Mouse (Mus musculus): ENCODE data around the gene Rab3gap2. TPM values are rescaled to one million over a fixed set of nuclear protein-coding genes. Genes with fewer than 3 reads are reported as not detected.
A peak's percentile ranks its signal among the peaks of the same experiment; 100 is the strongest.

Gene Rab3gap2
- polyA plus RNA-seq, 1 experiment from 2014 or later = 20.1 TPM

DNA sequence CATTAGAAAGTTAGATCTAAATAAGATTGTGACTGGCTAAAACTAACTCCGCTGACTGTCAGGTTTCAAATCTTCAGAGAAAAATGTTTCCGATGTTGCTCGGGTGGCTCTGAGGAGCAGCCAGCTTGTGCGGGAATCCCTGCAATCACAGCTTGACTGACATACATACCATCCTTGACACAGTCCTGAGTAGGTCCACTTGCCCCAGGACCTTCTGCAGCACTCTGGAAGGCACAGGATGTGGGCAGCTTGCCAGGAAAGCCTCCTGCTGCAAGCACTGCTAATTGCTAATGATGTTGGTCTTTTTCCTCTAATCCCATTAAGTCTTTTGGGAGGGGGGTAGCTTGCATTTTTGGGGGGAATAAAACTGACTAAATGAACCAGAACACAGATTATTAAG, 81.3 kb downstream of the Rab3gap2 start:
- Histone ChIP-seq H3K9me3 (no peaks in the 10 kb centered on the region), H3K36me3 (peaks cover 18% of the 10 kb centered on the region), H3K4me2 (no peak overlapping the region), H3K4me3 (replicated peaks) (no peak overlapping the region), H3K4me1 (no peaks in the 10 kb centered on the region), H3K27me3 (replicated peaks) (no peaks in the 10 kb centered on the region), H3K9ac (no peak overlapping the region), H3K27ac (no peak overlapping the region)
- ATAC-seq (ENCODE audit: insufficient read depth, low FRiP score, low read depth) = no peak
- WGBS = 77% methylated on average over 4 of the region's 4 CpGs

DNA sequence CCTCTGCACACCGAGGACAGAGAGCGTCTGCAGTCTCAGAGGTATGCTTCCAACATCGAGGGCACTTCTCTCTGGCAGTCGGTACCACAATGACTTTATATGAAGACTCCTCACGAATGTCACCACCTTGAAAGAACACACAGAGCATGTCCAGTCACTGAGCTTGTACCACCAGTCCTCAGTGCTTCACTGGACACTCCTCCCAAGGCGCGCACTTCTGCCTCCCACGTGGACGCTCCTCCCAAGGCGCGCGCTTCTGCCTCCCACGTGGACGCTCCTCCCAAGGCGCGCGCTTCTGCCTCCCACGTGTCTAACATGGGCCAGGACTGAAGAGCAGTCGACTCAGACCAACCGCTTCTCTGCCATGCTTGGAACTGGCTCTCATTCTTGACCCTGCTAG, 83.1 kb downstream of the Rab3gap2 start:
- Histone ChIP-seq H3K27ac (no peak overlapping the region), H3K9me3 (no peaks in the 10 kb centered on the region), H3K9ac (no peak overlapping the region), H3K4me2 (no peak overlapping the region), H3K27me3 (replicated peaks) (no peaks in the 10 kb centered on the region), H3K4me1 (no peaks in the 10 kb centered on the region), H3K36me3 (peaks cover 24% of the 10 kb centered on the region), H3K4me3 (replicated peaks) (no peak overlapping the region)
- WGBS = 89% methylated on average over 20 of the region's 20 CpGs
- ATAC-seq (ENCODE audit: insufficient read depth, low FRiP score, low read depth) = no peak

DNA sequence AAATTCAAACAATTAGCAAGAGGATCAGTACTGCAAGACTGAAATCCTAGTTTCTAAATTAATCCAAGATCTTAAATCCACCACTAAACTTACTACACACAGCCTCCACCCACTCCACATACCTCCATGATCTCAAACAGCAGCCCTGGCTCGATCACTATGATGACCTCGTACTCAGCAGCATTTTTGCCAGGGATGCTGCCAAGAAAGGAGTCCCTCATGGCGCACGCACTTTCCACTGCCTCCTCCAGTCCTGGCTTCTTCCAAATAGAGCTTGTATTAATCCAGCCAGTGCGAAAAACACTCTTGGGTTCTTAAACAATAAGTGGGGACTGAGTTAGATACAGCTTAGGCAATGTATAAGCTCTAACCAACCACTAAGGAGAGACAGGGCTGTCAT, 85.3 kb downstream of the Rab3gap2 start:
- no peaks in the 10 kb centered on the region for H3K4me1 ChIP-seq
- H3K36me3 ChIP-seq = peaks cover 37% of the 10 kb centered on the region
- 76% methylated on average over 5 of the region's 5 CpGs for WGBS
- H3K27ac ChIP-seq = no peak overlapping the region
- no peaks in the 10 kb centered on the region for H3K27me3 ChIP-seq (replicated peaks)
- no peaks in the 10 kb centered on the region for H3K9me3 ChIP-seq
- no peak overlapping the region for H3K9ac ChIP-seq
- no peak overlapping the region for H3K4me3 ChIP-seq (replicated peaks)
- no peak overlapping the region for H3K4me2 ChIP-seq
- ATAC-seq (ENCODE audit: insufficient read depth, low FRiP score, low read depth) = no peak

DNA sequence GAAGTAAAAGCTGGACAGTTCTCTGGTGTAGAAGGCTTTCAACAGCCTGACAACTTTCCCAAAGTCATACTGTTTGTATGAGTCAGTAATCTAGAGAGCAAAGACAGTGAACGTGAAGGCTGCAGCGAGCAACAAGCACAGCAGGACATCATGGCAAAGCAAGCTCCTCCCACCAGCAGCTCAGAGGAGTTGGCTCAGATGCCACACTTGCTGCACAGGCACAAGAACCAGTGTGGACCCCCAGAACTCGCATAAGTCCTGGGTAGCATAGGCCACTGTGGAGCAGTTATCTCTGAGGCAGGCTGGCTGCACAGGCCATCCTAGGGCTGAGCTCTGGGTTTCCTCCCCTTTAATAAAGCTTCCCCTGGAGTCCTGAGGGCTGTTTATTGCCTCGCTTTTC, 87.4 kb downstream of the Rab3gap2 start:
- Histone ChIP-seq H3K4me3 (replicated peaks) (no peak overlapping the region), H3K27ac (no peak overlapping the region), H3K4me1 (no peaks in the 10 kb centered on the region), H3K9me3 (no peaks in the 10 kb centered on the region), H3K4me2 (no peak overlapping the region), H3K27me3 (replicated peaks) (no peaks in the 10 kb centered on the region), H3K36me3 (peaks cover 50% of the 10 kb centered on the region), H3K9ac (no peak overlapping the region)
- no peak for ATAC-seq (ENCODE audit: insufficient read depth, low FRiP score, low read depth)
- WGBS = 88% methylated on average over 4 of the region's 4 CpGs

DNA sequence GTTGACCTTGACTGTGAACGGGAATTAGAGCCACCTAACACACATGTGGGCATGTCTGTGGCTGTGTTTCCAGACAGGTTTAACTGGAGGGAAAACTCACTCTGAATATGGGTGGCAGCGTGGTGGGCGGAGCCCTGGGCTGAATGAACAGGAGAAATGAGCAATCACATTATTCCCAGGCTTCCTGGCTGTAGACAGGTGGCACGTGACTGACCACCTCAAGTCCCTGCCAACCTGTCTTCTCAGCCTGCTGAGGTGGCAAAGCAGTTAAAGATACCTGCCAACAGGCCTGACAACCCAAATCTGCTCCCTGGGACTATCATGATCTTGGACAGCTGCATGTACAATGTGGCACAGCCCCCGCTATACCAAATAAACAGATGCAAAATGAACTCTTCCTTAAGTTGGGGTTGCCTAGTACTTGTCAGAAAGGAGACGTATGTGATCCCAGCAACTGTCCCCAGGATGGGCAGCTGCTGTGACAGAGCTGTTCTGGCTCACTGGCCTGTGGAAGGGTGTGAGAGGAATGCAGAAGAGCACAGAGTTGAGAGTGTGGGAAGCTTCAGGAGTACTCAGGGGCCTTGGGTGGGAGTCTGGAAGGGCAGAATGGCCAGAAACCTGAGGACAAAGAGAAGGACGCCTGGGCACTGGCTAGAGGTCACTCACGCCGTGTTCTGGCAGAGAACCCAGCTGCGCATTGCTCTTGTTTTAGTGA, 88.9 kb downstream of the Rab3gap2 start:
- Histone ChIP-seq H3K9ac (no peak overlapping the region), H3K4me3 (replicated peaks) (no peak overlapping the region), H3K27me3 (replicated peaks) (no peaks in the 10 kb centered on the region), H3K4me2 (no peak overlapping the region), H3K27ac (no peak overlapping the region), H3K9me3 (no peaks in the 10 kb centered on the region), H3K4me1 (no peaks in the 10 kb centered on the region), H3K36me3 (peaks cover 56% of the 10 kb centered on the region)
- no peak for ATAC-seq (ENCODE audit: insufficient read depth, low FRiP score, low read depth)
- 88% methylated on average over 10 of the region's 10 CpGs for WGBS

DNA sequence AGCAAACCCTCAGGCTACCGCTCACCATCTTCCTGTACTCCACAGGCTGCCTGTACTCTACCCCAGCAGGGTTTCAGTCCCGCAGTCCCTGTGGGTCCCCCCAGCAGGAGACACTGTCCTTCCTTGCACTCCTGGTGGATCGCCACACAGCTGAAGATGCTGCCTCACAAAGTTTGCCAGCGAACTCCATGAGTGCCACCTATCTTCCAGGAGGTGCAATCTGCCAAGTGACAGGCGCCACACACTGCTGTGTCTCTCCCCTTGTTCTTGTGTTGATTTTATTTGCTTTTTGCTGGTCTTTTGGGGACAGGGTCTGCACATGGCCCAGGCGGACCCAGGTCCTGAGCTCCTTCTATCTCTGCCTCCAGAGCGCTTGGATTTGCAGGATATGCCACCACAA, 92.9 kb downstream of the Rab3gap2 start:
- H3K27ac ChIP-seq = no peak overlapping the region
- WGBS = 86% methylated on average over 7 of the region's 7 CpGs
- H3K36me3 ChIP-seq = peaks cover 42% of the 10 kb centered on the region
- ATAC-seq (ENCODE audit: insufficient read depth, low FRiP score, low read depth) = no peak
- H3K9ac ChIP-seq = no peak overlapping the region
- no peak overlapping the region for H3K4me3 ChIP-seq (replicated peaks)
- H3K4me2 ChIP-seq = no peak overlapping the region
- no peaks in the 10 kb centered on the region for H3K4me1 ChIP-seq
- H3K9me3 ChIP-seq = no peaks in the 10 kb centered on the region
- no peaks in the 10 kb centered on the region for H3K27me3 ChIP-seq (replicated peaks)

DNA sequence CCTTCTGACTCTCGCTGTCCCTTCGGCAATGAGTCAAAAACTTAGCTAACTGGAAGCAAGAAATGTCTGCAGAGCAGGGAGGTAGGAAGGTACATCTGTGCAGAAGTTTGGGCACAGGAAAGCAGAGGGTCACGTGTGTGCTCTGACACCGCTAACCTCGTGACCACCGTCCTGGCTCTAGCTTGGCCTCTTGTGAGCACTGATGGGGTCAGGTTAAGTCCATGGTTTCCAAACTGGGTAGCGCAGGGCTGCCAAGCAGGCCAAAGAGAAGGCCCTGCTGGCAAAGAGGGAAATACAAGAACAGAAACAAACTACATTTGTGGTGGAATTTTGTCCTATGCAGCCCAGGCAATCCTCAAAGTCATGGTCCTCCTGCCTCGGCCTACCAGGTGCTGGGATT, 94.6 kb downstream of the Rab3gap2 start:
- Histone ChIP-seq H3K9me3 (no peaks in the 10 kb centered on the region), H3K4me1 (no peaks in the 10 kb centered on the region), H3K4me2 (no peak overlapping the region), H3K27ac (no peak overlapping the region), H3K27me3 (replicated peaks) (no peaks in the 10 kb centered on the region), H3K36me3 (peaks cover 42% of the 10 kb centered on the region), H3K9ac (no peak overlapping the region), H3K4me3 (replicated peaks) (no peak overlapping the region)
- no peak for ATAC-seq (ENCODE audit: insufficient read depth, low FRiP score, low read depth)
- WGBS = 94% methylated on average over 8 of the region's 8 CpGs

DNA sequence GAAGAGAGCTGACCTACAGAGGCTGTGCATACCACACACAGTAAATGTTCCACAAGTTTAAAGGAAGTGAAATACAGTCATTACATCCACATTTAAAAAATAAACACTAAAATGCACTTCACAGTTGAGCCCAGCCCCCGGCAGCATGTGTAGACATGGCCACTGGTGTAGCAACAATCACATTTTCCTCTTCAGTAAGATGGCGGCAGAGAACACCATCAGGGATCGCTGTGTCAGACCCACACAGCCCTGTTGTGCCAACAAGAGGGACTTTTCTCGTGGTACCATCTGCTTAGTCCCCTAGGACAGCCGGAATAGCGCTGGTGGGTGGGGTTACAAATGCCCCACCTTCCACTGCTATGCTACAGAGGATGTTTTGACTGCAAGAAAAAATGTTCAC, 98.9 kb downstream of the Rab3gap2 start:
- H3K27ac ChIP-seq = no peak overlapping the region
- no peak overlapping the region for H3K4me3 ChIP-seq (replicated peaks)
- H3K9ac ChIP-seq = no peak overlapping the region
- H3K27me3 ChIP-seq (replicated peaks) = no peaks in the 10 kb centered on the region
- WGBS = 94% methylated on average over 6 of the region's 6 CpGs
- no peaks in the 10 kb centered on the region for H3K4me1 ChIP-seq
- ATAC-seq (ENCODE audit: insufficient read depth, low FRiP score, low read depth) = no peak
- peaks cover 23% of the 10 kb centered on the region for H3K36me3 ChIP-seq
- H3K4me2 ChIP-seq = no peak overlapping the region
- no peaks in the 10 kb centered on the region for H3K9me3 ChIP-seq

DNA sequence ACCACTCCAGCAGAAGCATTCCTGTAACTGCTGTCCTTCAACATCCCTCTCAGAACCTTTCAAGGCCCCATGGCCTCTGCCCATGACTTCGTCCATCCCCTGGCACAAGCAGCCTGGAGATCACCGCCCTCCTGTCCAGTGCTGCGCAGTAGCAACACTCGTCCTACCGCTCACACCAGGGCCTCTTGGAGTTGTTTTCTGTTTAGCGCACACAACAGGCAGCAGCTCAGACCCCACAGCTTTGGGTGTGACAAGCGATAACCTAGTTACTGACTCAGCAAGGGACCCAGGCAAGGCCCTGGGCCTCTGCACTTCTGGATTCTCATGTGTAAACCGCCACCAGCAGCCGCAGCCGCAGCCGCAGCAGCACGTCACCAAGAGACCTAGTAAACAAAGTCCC, 102.9 kb downstream of the Rab3gap2 start:
- Histone ChIP-seq H3K4me2 (no peak overlapping the region), H3K36me3 (peaks cover 23% of the 10 kb centered on the region), H3K27me3 (replicated peaks) (no peaks in the 10 kb centered on the region), H3K4me3 (replicated peaks) (no peak overlapping the region), H3K9me3 (no peaks in the 10 kb centered on the region), H3K27ac (no peak overlapping the region), H3K4me1 (no peaks in the 10 kb centered on the region), H3K9ac (no peak overlapping the region)
- 95% methylated on average over 12 of the region's 12 CpGs for WGBS
- ATAC-seq (ENCODE audit: insufficient read depth, low FRiP score, low read depth) = no peak

DNA sequence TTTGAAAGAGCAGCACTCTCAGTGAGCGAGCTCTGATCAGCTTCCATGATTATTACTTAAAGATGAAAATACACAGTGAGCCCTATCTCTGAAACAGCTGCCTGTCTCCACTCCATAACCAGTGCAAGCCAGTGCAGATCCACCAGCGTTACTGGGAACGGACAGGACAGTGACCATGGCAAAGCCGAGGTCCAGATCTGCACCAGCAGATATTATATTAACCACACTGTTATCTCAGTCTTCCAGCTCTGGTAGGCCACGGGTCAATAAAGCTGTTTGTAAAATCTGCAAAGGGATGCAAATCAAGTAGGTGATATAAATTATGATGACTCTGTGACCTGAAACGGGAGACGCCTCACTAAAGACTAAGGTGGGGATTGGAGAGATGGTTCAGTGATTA, 103.7 kb downstream of the Rab3gap2 start:
- H3K27ac ChIP-seq = no peak overlapping the region
- H3K4me2 ChIP-seq = no peak overlapping the region
- 91% methylated on average over 7 of the region's 7 CpGs for WGBS
- H3K9ac ChIP-seq = no peak overlapping the region
- peaks cover 20% of the 10 kb centered on the region for H3K36me3 ChIP-seq
- no peak for ATAC-seq (ENCODE audit: insufficient read depth, low FRiP score, low read depth)
- H3K4me3 ChIP-seq (replicated peaks) = no peak overlapping the region
- no peaks in the 10 kb centered on the region for H3K4me1 ChIP-seq
- H3K27me3 ChIP-seq (replicated peaks) = no peaks in the 10 kb centered on the region
- H3K9me3 ChIP-seq = no peaks in the 10 kb centered on the region

DNA sequence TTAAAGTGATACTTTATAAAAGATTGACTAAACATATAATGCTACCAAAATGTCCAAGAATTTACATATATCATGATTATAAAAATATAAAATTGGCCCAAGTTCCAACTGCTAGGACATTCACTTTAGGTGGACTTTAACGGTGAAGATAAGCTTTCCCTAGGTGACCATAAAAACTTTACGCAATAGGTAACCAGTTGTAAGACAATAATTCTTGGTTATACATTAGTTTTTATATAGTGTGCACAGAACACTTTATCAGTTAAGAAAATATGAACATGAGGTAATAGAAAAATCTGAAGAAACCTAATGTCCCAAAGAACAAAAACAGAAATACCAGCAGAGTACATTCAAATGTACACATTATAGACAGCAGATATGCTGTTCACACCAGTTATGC, 104.4 kb downstream of the Rab3gap2 start:
- Histone ChIP-seq H3K27ac (no peak overlapping the region; the same call in 1 of the 2 replicates), H3K36me3 (peaks cover 17% of the 10 kb centered on the region), H3K4me3 (replicated peaks) (no peak overlapping the region), H3K4me1 (no peaks in the 10 kb centered on the region), H3K9me3 (no peaks in the 10 kb centered on the region), H3K4me2 (no peak overlapping the region), H3K9ac (no peak overlapping the region), H3K27me3 (replicated peaks) (no peaks in the 10 kb centered on the region)
- no peak for ATAC-seq (ENCODE audit: insufficient read depth, low FRiP score, low read depth)
- 85% methylated on average over 2 of the region's 2 CpGs for WGBS

DNA sequence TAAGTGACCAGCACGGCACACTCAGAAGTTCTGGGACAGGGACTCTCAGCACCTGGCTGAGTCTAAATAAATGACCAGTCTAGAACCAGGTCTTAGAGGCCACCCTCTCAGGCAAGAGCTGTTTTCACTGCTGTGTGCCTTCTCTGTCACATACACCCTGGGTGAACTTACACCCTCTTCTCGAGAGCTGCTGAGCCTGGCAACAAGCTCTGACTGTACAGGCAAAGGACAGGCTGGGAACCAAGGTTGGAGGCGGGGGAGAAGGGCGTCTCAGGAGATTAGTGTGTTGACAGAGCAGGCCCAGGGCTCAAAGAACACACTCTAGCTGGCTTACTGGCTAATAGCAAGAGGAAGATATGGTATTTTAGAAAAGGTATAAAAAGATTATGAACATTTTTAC, 105.0 kb downstream of the Rab3gap2 start:
- H3K9me3 ChIP-seq = no peaks in the 10 kb centered on the region
- ATAC-seq (ENCODE audit: insufficient read depth, low FRiP score, low read depth) = peak; percentile 83
- no peaks in the 10 kb centered on the region for H3K4me1 ChIP-seq
- WGBS = 61% methylated on average over 4 of the region's 4 CpGs
- H3K9ac ChIP-seq = no peak overlapping the region
- H3K4me2 ChIP-seq = 0 out of 2 replicates have a peak overlapping the region, but pooled peaks have one; percentile 10
- peak overlapping the region; percentile 67; the same call in 1 of the 2 replicates for H3K27ac ChIP-seq
- peaks cover 21% of the 10 kb centered on the region for H3K36me3 ChIP-seq
- no peaks in the 10 kb centered on the region for H3K27me3 ChIP-seq (replicated peaks)
- no peak overlapping the region for H3K4me3 ChIP-seq (replicated peaks)

DNA sequence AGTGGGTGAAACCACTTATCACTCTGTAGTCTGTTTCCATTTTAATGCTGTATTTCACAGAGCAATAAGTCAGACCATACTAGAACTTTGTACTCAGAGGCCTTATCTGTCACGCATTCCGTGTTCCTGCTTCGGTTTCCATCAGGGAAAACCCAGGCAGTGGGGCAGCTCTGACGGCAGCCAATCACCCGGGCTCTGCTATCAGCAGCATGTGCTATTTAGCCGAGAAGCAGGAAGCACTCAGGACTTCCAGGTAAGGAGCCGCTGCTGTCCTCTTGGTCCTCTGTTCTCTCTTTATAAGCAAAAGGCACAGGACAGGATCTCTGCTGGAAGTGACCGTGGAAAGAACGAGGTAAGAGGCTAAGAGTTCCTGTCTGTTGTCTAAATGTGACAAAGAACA, 108.0 kb downstream of the Rab3gap2 start:
- Histone ChIP-seq H3K9ac (no peak overlapping the region), H3K4me1 (no peaks in the 10 kb centered on the region), H3K9me3 (no peaks in the 10 kb centered on the region), H3K27me3 (replicated peaks) (no peaks in the 10 kb centered on the region), H3K36me3 (peaks cover 23% of the 10 kb centered on the region), H3K4me2 (no peak overlapping the region), H3K27ac (no peak overlapping the region), H3K4me3 (replicated peaks) (no peak overlapping the region)
- WGBS = 78% methylated on average over 9 of the region's 9 CpGs
- peak; percentile 60 for ATAC-seq (ENCODE audit: insufficient read depth, low FRiP score, low read depth)

All from stomach, embryonic 15.5 days (tissue).